Mouse (Mus musculus) cerebellum, adult 9-11 months (tissue): ENCODE data around the gene Ttc22.

Experiments used
- DNase-seq: peaks from one replicate; pipeline ENCODE4 v3.0.0; 2022

Gene Ttc22

GRCm38 (mm10) chr4:106617056-106617455 lies 5.2 kb upstream of the Ttc22 start, which contains the start of gene Lexm:
Gene Lexm, minus strand, starts transcription at chr4:106617241.
- DNase-seq = no peak

DNA sequence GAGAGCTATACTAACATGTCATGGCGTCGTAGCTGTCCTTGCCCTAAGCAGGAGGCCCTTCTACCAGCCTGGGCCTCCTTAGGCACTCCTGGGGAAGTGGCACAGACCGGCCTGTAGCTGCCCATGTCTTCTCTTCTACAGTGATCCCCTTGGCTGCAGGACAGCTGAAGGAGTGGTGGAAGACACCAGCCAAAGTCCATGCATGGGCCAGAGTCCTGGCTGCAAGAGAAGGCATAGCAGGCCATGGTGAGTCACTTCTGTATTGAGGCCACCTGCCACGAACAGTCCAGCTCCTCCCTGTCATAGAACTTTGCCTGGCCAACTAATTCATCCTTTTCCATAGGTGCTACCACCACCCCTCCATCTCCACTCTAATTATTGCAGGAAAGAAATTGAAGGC lies 3.3 kb upstream of the Ttc22 start:
- no peak for DNase-seq

DNA sequence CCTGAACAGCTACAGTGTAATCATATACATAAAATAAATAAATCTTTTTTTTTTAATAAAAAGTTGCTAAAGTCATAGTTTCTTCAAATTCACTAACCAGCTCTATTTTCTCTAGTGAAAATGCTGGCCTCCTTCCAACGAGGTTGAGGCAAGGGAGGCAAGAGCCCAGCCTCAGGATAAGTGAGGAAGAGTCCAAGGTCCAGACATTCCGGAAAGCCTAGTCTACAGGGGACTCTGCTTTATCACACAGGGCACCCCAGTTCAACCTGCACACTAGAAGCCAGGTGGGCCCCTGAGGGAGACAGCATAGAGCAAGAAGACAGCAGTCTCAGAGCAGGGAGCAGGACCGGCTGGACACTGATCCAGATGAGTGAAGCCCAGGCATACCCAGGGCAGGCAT lies 804 bp upstream of the Ttc22 start:
- DNase-seq = no peak

- no peak for DNase-seq
Measured at GRCm38 (mm10) chr4:106622712-106623111, 480 bp downstream of the Ttc22 start.

DNA sequence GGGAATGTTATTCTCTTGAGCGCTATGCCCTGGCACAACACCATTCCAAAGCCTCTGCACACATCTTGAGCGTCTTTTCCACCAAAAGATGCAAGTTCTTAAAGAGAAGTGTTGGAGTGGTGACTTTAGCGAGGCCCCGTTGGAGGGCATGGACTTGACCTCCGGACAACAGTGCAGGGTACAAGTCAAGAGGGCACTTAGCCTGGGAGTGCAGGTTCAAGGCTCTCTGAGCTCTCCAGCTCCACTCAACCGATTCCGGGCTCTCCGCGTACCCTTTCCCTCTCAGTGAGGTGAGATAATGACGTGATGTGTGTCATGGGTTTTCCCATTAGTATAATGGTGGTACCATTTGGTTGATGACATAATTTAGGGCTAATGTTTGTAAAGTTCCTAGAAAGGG lies 2.0 kb downstream of the Ttc22 start:
- no peak for DNase-seq

- DNase-seq = no peak
Measured at GRCm38 (mm10) chr4:106627809-106628208, 5.6 kb downstream of the Ttc22 start.

DNA sequence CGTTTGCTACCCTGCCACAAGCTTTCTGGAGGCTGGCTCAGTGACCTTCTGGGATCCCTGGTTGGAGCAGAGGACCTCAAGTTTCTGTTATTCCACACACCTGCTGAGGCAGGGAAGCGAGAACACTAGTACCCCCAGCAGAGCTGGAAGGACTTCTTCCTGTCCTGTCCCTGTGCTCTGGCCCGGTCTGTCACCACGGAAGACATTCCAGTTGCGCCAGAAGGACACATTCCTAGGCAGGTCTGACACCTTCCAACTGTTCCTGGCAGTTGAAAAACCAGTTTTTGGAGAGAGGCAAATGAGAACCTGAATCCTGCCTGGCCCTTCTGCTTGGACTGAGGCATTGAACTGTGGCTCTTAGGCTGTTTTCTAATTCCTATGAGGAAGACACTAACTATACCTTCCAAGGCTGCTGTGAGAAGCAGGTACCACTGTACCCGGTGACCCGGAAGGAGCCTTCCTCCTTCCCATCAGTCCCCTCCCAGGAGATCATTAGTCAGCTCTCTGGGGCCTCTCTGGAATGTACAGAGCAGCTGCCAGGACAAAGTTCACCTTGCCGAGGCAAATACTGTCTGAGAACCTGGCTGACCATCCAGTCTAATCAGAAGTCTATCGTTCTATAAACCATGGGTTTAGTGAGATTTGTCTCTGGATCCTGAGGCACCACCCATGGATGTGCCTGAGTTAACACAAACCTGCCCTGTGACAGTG lies 6.6 kb downstream of the Ttc22 start:
- no peak for DNase-seq

GRCm38 (mm10) chr4:106629374-106629773 lies 7.1 kb downstream of the Ttc22 start:
- no peak for DNase-seq

GRCm38 (mm10) chr4:106630333-106631220 lies 8.3 kb downstream of the Ttc22 start:
- peak; percentile 76 for DNase-seq

- no peak for DNase-seq
Measured at GRCm38 (mm10) chr4:106632313-106632712, 10.1 kb downstream of the Ttc22 start.

GRCm38 (mm10) chr4:106633281-106634085 lies 11.3 kb downstream of the Ttc22 start:
- DNase-seq = no peak

- DNase-seq = no peak
Measured at GRCm38 (mm10) chr4:106634086-106634479, 11.9 kb downstream of the Ttc22 start.

GRCm38 (mm10) chr4:106643483-106644217 lies 21.4 kb downstream of the Ttc22 start:
- no peak for DNase-seq

DNA sequence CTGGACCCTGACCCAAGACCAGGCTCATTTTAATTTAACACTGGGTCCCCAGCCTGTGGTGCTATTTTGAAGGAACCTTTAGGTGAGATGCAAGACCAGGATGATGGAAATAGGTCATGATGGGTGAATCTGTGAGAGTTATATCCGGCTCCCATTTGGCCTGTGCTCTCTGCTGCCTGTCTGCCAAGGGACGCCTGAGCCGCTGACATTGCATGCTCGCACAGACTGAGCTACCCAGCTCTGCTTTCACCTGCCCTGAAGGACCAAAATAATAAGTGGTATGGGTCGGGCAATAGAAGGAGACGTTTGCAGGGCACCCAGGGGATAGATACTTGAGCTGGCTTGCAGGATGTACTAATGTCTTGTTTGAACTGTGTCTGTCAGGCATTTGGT lies 22.0 kb downstream of the Ttc22 start:
- DNase-seq = no peak

DNA sequence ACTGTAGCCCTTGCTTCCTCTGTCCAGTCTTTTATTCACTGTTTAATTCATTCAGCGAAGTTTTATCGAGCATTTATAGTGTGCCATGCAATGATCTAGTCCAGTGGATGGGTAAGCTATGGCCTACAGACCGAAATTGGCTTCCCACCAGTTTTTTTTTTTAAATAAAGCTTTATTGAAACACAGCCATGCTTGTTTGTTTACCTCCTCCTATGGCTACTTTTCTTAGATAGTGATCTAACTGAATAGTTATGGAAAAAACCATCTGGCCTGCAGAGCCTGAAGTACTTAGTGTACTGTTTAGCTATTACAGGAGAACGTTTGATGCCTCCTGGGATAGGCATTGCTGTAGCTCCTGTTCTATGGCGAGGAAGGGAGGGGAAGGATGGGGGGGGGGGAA lies 23.6 kb downstream of the Ttc22 start:
- no peak for DNase-seq

- no peak for DNase-seq
Measured at GRCm38 (mm10) chr4:106647137-106647536, 24.9 kb downstream of the Ttc22 start.

DNA sequence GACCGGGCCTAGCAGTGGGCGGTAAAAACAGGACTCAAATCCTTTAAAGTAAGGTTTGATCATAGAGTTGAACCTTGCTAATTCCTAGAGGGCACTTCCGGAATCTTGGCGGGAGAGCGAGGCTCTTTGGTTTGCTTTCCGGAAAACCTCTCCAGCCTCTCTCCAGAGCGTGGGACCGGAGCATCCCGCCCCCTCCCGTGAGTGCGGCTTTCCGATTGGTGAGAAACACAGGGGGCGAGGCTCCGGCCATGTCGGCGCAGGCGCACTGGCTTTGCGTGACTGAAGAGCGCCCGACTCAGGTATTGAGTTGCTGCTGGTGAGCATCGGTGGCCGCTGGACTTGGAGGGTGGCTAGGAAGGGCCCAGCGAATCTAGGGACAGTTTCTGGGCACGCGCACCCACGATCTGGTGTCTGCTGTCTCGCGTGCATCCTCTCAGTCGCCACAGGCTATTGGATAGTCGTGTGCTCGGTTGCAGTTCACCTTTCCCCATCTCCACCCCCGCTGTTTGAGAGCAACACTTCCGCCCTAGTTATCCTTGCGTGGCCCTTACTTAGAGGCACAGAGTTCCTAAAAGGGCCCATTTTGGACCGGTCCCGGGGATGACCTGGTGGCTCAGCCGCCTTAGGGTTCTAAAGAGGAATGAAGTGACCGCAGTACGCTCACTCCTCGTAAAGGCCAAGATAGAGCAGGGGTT lies 28.7 kb downstream of the Ttc22 start, which contains the start of gene Pars2:
TSS of gene Pars2 (plus strand) at position 237 of the 695 bp plus-strand sequence.
- peak; percentile 99 for DNase-seq

GRCm38 (mm10) chr4:106652546-106652945 lies 30.3 kb downstream of the Ttc22 start:
- DNase-seq = no peak

DNA sequence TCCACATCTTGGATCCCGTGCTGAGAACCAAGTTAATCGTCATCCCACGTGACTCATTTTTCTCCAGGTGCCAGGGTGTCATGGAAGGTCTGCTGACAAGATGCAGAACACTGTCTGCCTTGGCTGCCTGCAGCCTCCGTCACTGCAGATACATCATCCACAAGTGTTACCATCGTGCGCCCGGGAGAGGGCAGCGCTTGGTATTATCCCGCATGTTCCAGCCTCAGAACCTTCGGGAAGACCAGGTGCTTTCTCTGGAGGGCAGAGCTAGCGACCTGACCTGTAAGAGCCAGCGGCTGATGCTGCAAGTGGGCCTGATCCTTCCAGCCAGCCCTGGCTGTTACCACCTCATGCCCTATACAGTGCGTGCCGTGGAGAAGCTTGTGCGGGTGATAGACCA lies 30.8 kb downstream of the Ttc22 start:
- no peak for DNase-seq

- DNase-seq = no peak
Measured at GRCm38 (mm10) chr4:106655681-106656080, 33.4 kb downstream of the Ttc22 start.

DNA sequence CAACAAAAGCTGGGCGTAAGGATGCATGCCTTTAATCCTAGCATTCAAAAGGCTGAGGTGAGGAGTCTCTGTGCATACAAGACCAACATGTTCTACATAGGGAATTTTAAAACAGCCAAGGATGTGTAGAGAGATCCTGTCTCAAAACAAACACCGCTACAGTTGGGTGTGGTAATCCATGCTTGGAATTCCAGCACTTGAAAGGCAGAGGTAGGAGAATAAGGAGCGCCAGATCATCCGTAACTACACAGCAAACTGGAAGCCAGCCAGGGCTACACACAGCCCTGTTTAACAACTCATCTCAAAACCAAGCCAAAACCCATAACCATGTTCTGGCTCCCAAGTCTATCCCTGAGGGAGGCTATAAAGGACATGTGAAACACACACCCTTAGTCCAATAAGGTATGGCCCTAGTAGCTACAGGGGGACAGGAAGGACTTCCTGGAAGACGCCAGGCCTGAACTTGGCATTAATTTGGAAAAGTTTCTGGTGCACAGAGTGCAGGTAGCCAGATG lies 41.8 kb downstream of the Ttc22 start:
- DNase-seq = no peak

DNA sequence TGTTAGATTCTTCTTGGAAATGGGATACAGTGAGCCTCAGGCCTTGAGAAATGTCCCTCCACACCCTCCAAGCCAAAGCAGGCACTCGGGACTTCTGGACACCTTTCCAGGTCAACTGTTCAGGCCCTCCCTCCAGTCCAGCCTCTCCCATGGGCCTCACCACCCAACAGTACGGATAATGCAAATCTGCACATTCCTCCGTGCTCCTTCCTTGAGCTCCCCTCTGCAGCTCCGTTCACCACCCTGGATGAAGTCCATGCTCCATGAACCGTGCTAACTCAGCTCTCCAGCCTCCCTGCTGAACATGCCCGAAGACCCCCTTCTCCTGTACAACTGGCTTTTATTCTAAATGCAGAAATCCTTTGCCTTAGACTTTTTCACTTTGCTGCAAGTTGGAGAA lies 42.5 kb downstream of the Ttc22 start:
- no peak for DNase-seq
